Mouse (Mus musculus) splenic B cell, adult 2 months (primary cell): ENCODE data around the gene Sh3tc1.
A peak's percentile ranks its signal among the peaks of the same experiment; 100 is the strongest.

ENCODE experiments used
- DNase-seq: peaks from one replicate; pipeline ENCODE4 v3.0.0-alpha.2; 2011; ENCODE audit warnings: low read depth, low spot score
- H3K27me3 ChIP-seq: 2 replicates; pipeline ENCODE4 v1.6.1; 2012; ENCODE audit warnings: mild to moderate bottlenecking, low read length, moderate library complexity, mixed read lengths; ENCODE audit not compliant: control insufficient read depth, poor library complexity, insufficient read depth, severe bottlenecking
- H3K36me3 ChIP-seq: 2 replicates; pipeline ENCODE4 v1.6.1; 2012; ENCODE audit warnings: mild to moderate bottlenecking, low read length, moderate library complexity, mixed read lengths; ENCODE audit not compliant: control insufficient read depth, poor library complexity, insufficient read depth, severe bottlenecking

Gene Sh3tc1

DNA sequence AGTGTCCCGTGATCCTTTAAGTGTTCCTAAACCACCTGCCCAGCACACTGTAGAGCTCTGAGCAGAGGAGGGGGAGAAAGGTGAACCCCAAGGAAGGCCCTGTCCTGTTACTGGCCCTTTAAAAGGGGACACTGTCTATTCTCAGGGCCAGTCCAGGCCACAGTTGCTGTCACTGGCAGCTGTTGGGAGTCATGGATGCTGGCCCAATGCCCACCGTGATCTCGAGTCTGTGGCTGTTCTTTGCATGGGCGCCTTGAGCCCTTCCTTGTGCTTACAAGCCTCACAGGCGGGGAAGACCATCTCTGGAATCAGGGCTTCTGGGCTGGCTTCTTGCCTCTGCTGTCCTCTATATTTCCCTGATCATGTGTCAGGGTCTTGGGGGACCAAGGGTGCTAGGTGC lies 22.6 kb upstream of the Sh3tc1 start:
- DNase-seq, result no peak
- no peaks in the 10 kb centered on the region for H3K36me3 ChIP-seq

DNA sequence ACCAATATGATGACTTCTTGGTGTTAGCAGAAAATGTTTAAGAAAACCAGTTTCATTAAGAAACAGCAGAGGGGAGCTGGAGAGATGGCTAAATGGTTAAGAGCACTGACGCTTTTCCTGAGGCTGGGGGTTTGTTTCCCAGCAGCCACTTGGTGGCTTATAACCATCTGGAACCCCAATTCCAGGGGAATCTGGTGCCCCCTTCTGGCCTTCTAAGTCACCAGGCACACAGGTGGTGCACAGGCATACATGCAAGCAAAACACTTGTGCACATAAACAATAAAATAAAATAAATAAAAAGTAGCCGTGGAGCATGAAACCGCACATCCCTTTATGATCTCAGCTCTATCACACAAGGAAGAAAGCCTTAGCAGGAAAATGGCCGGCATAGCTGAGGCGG lies 21.5 kb upstream of the Sh3tc1 start:
- Histone ChIP-seq H3K27me3 (no peaks in the 10 kb centered on the region; the same call in 1 of the 2 replicates), H3K36me3 (no peaks in the 10 kb centered on the region)
- DNase-seq, result no peak

More for the DNA sequence above, 22.6 kb upstream of the Sh3tc1 start:
- no peaks in the 10 kb centered on the region; the same call in 1 of the 2 replicates for H3K27me3 ChIP-seq

- Histone ChIP-seq H3K36me3 (no peaks in the 10 kb centered on the region), H3K27me3 (no peaks in the 10 kb centered on the region)
- DNase-seq, result peak; percentile 35
Measured at GRCm38 (mm10) chr5:35758081-35759053, 18.6 kb upstream of the Sh3tc1 start.

DNA sequence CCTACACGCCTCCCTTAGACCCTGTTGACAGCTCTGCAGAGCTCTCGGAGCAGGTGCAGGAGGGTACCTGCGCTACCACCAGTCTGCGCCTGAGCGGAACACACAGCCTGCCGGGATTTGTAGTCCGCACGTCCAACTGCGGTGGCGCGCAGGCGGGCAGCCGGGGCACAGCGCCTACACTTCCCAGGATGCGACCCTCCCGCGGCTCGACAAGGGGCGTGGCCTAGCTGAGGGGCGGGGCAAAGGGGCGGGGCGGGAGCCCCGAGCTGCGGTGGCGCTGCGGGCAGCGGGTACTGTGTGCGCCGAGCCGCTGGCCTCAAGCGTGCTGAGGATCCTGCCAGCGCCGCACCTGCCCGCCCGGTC lies 17.8 kb upstream of the Sh3tc1 start, which contains the start of gene Ablim2:
Ablim2 (plus strand) TSS at position 242 of the 363 bp plus-strand sequence.
- peak; percentile 97 for DNase-seq
- H3K27me3 ChIP-seq, result no peaks in the 10 kb centered on the region
- no peaks in the 10 kb centered on the region for H3K36me3 ChIP-seq

- no peaks in the 10 kb centered on the region for H3K27me3 ChIP-seq
- H3K36me3 ChIP-seq, result no peaks in the 10 kb centered on the region
- DNase-seq, result peak; percentile 28
Measured at GRCm38 (mm10) chr5:35756997-35757638, 17.3 kb upstream of the Sh3tc1 start.

GRCm38 (mm10) chr5:35756020-35756419 lies 16.2 kb upstream of the Sh3tc1 start:
- H3K36me3 ChIP-seq, result no peaks in the 10 kb centered on the region
- no peaks in the 10 kb centered on the region for H3K27me3 ChIP-seq
- DNase-seq, result no peak

- peak; percentile 79 for DNase-seq
- Histone ChIP-seq H3K27me3 (no peaks in the 10 kb centered on the region), H3K36me3 (no peaks in the 10 kb centered on the region)
Measured at GRCm38 (mm10) chr5:35755131-35755733, 15.4 kb upstream of the Sh3tc1 start.

DNA sequence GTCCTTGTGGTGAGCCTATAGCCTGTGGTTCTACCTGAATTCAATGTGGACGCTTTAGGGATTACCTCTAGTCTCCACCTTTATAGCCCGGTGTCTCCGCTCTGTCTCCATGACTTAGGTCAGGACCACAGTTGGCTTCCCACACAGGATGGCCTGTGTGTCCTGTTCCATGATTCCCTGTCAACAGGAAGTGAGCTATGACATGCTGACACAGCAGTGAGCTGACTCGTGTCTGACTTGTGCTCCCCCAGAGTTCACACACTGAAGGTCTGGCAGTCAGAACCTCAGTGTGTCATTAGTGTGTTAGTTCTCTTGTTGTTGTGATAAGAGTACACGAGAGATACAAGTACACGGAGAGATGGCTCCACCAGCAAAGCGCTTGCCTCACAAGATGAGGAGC lies 11.2 kb upstream of the Sh3tc1 start:
- Histone ChIP-seq H3K36me3 (no peaks in the 10 kb centered on the region), H3K27me3 (no peaks in the 10 kb centered on the region)
- no peak for DNase-seq

DNA sequence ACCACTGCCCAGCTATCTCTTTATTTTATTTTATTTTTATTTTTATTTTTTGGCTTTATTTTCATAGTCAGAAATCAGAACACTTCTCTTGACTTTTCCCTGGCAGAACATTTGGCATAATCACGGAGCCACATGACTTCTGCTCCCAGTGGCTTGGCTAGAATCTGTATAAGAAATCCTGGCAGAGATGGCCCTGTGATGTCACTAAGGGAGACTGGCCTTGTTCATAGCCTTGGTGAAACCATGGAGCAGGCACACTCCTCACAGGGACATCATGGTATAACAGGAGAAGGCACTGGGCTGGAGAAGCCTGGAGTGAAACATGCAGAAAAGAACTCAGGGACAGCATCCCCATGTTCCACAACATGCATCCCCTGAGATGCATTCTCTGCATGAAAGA lies 10.2 kb upstream of the Sh3tc1 start:
- no peaks in the 10 kb centered on the region for H3K36me3 ChIP-seq
- DNase-seq, result no peak
- H3K27me3 ChIP-seq, result no peaks in the 10 kb centered on the region

DNA sequence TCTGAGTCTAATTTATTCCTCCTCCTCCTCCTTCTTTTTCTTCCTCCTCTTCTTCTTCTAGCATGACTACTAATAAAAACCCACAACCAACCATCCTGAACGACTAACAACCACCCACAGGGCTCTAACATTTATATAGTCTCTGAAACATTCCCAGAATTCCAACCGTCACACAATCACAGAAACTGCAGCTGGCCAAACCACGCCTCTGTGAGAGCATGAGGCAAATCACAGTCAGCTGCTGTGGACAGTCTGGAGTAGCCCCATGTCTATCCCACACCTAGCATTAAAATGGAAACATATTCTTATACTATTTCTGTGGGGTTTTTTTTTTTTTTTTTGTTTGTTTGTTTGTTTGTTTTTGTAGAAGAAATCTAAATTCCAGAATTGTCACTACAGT lies 9.6 kb upstream of the Sh3tc1 start:
- H3K36me3 ChIP-seq, result no peaks in the 10 kb centered on the region
- H3K27me3 ChIP-seq, result no peaks in the 10 kb centered on the region
- DNase-seq, result no peak

GRCm38 (mm10) chr5:35746910-35747309 lies 7.1 kb upstream of the Sh3tc1 start:
- Histone ChIP-seq H3K27me3 (no peaks in the 10 kb centered on the region), H3K36me3 (no peaks in the 10 kb centered on the region)
- peak; percentile 84 for DNase-seq

- DNase-seq, result no peak
- Histone ChIP-seq H3K36me3 (no peaks in the 10 kb centered on the region), H3K27me3 (no peaks in the 10 kb centered on the region)
Measured at GRCm38 (mm10) chr5:35745406-35745805, 5.6 kb upstream of the Sh3tc1 start.

- no peaks in the 10 kb centered on the region for H3K36me3 ChIP-seq
- no peak for DNase-seq
- no peaks in the 10 kb centered on the region for H3K27me3 ChIP-seq
Measured at GRCm38 (mm10) chr5:35743990-35744722, 4.4 kb upstream of the Sh3tc1 start.

DNA sequence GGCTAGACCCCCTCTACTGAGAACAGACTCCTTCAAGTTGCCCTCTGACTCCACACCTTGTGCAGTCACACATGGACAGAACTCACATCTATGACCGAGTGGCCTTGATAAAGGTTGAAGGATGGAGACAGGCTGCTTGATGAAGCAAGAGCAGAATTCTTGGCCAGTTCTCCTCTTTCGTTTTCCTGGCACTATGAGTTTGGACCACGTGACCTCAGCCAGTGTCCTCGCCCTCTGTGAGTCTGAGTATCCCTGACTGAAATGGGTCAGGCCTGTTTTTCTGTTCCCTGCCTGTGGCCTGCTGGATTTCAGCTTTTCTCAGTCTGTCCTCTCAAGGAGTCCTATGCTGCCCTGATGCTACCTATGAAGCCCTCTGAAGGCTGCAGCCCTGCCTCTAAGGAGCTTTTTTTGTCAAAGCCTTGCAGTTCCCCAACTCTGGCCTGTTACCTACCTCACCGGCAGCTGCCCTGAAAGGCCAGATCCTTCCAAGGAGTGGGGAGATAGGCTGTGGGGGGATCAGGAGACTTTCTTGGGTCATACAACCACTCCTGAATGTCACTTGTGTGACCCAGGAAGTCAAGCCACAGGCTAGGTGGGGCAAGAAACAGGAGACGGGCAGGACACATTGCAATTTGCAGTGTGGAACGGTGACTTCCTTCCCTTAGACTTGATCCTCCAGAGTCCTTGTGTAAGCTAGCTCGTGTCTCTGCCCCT lies 3.6 kb upstream of the Sh3tc1 start:
- no peak for DNase-seq
- Histone ChIP-seq H3K36me3 (no peaks in the 10 kb centered on the region), H3K27me3 (no peaks in the 10 kb centered on the region)
